Mouse (Mus musculus) gastrocnemius, postnatal 10 days (tissue): ENCODE measurements around the gene Rnf17. TPM values are rescaled to one million over a fixed set of nuclear protein-coding genes. Genes with fewer than 3 reads are reported as not detected.
A peak's percentile ranks its signal among the peaks of the same experiment; 100 is the strongest.

Experiments used
- DNase-seq: peaks from one replicate; pipeline ENCODE4 v3.0.0; 2021; ENCODE audit warnings: mixed read lengths
- total RNA-seq, 2 experiments: library from RNA; stranded (reverse); gene quantifications; 2 replicates each; pipeline ENCODE4 v1.2.3; 2021

The Rnf17 gene
- total RNA-seq, 2 experiments from 2014 or later: not detected

DNA sequence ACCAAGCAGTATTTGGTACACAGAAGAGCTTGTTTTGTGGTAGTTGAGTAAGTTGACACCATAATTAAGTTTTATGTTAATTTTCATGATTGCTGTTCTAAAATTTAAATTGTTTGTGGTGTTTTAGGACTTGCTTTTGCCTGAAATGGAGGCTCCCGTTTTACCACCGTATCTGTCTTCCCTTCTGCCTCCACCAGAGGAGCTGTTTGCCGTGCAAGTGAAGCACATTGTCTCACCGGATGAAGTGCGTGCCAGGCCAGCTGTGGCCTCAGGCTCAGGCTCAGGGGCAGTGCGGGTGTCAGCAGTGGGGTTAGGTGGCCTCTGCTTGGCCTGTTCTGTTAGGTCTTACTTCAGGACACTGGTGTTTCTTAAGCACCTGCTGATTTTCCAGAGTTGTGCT, 109.7 kb downstream of the Rnf17 start:
- DNase-seq: no peak

DNA sequence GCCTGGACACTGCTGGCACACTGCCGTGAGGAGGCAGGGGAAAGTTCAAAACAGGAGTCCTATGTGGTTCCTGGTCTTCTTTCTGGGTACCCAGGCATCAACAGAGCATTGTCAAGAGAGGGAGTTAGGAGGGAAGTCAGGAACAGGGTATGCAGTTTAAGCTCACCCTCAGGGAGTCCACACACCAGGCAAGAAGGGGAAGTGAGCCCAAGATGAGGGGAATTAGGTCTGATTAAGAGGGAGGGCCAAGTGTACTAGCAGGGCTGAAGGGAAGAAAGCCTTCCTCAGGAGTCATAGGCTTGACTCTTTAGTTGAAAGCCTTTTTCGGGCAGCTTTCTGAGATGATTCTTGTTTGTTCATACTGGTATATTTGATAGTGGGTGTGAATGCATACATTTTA, 112.4 kb downstream of the Rnf17 start:
- DNase-seq: no peak

DNA sequence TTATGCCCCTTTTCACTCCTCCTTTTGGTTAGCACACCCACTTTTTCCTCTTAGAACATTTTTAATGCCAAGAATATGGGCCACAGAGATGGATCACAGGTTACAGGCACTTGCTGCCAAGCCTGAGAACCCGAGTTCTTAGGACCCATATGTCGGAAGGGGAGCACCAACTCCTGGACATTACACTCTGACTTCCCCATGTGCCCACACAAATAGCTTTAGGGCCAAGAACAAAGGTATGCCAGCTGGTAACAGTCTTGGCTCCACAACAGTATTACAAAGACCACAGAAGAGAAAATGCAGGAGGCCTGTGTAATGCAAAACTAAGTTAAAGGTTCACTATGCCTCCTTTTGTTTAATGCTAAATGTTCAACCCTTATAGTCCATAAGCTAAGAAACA, 128.4 kb downstream of the Rnf17 start:
- no peak for DNase-seq

DNA sequence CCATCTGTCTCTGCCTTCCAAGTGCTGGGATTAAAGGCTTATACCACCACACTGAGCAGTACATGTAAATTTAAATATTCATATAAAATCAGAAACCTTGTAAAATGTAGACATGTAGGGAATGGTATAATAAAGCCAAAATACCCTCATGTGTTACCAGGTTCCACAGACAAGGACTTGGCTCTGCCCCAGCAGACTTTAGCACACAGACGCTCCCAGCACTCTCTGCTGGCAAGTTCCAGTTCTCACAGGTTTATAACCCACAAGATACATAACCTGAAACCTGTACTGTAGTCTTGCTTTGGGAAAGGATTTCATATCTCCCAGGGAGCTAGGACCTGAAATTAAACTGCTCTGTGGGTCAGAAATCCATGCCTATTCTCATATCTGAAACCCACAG, 142.6 kb downstream of the Rnf17 start:
- DNase-seq: no peak

DNA sequence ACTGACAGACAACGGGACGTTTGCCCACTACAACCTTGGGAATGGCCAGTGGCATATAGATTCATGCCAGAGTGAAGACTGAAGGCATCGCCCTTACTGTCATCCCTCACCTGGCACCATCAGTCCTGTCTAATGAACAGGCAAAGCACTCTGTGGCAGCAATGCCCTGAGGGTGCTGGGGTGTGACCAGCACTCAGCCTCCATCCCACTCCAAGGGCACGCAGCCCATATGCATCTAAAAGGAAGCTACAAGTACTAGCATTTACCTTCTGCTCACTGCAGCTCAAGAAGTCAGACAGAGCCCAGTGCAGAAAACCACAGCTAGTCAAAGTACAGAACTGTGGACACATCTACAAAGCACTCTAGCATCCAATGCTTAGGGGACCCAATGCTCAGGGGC, 143.1 kb downstream of the Rnf17 start:
- no peak for DNase-seq

DNA sequence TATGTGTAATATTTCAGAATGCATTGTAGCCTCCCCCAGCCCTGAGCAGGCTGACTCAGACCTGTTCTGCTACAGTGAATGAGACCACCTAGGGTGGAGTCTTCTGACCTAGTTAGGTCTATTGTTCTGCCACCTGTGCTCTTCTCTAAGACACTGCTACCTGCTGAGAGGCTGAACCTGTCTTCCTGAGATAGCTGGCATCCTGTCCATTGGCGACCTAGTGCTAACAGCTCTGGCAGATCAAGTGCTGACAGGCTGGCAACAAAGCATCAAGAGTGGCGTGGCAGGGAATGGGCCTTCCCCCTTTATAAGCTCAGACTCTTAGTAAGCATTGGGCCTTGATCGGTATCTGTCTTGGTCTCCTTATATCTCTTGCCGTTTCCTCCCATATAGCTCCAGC, 148.6 kb downstream of the Rnf17 start:
- DNase-seq: no peak

DNA sequence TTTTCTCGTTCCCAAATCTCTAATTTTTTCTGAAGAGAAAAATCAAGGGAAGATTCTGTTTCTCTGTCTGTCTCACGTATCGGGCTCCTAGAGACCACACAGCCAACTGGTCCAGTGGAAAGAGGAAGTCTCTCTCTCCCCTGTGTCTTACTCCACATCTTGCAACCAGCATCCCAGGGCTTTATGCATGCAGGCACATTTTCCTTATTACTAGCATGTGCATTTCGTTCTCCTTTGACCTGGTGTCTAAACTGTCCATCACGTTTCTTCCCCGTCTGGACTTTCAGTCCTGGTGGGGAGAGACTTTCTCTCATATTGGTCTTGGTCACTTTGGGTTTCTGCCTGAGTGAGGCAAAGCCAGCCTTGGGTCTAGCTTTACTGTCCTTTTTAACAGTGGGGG, 150.5 kb downstream of the Rnf17 start:
- no peak for DNase-seq

DNA sequence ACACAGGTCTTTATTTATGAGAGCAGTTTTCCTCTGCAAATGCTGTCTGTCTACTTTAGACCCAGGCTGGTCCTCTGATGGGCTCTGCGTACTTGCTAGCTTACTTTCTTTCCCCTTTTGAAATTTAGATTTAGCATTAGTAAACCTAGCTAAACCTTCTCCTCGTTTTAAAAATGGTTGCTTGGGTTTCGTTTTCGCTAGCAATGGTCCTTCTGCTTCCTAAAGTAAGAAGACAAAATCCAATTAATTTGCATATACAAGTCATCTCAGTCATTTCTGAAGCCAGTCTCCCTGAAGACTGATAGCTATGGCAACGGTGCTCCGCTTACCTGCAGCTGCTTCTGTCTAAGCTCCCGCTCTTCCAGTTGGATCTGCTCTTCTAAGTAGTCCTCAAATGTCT, 150.9 kb downstream of the Rnf17 start:
- DNase-seq: no peak

DNA sequence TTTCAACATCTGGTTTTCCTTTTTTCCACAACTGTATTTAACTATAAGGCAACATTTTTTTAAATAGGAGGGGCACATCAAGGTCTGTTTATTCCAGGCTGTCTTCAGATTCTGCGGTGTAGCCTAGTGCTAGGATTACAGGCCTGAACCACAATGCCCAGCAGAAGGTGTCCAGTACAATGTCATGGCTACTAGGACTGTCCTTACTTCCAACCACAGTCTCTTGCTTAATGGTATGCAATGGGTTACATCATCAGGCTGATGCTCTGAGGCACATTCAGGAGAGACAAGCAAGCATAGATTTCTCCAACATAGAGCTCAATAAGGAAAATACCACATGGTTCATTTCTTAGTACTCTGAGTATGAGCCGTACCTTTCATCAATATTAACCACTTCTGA, 152.3 kb downstream of the Rnf17 start:
- no peak for DNase-seq

DNA sequence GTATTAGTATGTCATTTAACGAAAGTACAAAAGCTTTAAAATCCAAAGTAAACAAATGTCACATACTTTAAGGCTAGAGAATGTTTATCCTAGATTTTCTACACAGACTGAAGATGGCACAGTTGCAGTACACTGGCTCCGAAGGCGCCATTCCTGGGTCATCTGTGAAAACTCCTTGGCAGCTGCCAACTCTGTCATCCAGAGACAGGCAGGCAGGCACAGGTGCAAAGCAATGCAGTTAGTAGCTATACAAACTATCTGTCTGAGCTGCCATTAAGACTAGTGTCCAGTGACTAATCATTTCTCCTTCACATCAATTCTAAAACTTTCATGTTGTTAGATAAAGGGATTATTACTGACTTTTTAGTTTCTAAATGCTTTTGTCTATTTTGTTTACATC, 156.8 kb downstream of the Rnf17 start:
- no peak for DNase-seq

DNA sequence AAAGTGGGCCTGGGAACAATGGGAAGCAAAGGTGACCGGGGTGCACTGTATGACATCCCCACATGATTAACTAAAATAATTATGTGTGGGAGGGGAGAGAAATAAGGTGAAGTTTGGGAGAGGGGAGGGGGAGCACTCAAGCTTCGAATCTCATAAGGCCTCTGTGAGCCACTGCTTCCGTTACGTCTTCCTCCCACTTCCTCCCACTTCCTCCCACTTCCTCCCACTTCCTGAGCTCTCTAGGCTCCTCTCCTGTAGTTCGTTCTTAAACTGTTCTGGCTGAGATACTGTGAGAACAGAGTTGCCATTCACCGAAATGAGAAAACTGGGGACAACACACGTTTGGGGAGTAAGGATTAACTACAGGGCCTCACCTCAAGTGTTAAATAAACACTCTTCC, 165.1 kb downstream of the Rnf17 start:
- DNase-seq: no peak

DNA sequence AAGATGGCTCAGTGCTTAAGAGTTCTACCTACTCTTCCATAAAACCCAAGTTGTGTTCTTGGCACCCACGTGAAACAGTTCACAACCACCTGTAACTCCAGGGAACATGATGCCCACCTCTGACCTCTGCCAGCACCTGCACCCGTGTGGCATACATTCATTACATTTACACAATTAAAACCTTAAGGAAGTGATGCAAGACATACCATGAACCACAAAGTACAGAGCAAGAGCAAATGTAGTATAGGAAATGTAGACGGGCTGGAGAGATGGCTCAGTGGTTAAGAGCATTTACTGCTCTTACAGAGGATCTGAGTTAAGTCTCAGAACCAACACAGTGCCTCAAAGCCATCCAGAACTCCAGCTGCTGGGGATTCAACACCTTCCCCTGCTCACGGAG, 166.7 kb downstream of the Rnf17 start:
- DNase-seq: no peak

DNA sequence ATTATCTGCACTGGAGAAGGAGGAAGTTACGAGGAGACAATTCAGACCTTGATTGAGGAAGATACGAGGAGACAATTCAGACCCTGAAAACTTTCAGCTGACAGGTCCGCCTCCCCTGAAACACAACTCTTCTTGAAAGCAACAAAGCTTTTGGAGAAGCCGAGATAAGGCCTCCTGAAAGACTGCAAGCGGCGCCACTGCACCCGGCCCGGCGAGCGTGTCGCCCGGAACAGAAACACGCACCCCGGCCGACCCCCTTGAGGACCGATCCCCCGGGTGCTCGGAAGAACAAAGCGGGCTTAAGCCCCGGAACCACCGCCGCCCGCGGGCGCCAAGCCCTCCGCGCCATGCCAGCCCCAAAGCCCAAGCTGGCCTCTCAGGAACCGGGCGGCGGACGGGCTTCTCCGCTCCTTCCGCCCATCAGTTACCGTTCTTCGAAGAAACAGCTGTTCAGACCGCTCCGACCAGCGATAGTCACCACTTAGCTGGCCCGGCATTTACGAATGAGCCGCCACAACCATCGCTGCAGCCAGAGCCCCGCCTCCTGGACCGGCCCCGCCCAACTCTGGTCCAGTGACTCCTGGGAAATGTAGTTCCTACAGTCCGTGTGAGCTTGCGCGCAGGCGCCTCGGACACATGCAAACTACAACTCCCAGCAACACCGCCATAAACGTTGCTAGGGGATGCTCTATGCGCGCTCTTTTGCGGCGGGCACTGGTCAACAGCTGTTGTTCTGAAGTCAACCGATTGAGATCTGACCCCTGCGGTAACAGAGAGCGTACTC, 169.1 kb downstream of the Rnf17 start:
- DNase-seq: peak; percentile 92

DNA sequence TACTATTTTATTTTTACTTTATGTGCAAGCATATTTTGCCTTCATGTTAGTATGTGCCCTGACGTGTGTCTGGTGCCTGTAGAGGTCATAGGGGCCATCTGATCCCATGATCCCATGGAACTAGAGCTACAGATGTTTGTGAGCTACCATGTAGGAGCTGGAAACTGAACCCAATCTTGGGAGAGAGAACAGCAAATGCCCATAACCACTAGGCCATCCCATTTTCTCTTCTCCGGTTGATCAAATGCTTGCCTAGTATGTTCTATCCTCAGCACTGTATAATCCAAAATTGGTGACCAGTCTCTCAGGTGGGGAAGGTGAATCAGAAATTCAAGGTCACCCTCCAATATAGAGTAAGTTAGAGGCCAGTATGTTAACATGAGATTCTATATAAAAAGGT, 170.2 kb downstream of the Rnf17 start:
- no peak for DNase-seq

Other genes with a start within 250 kb of the Rnf17 start
- not detected for gene Gzmg, start 243.0 kb upstream of the Rnf17 start, total RNA-seq
- gene Gzmn, start 228.0 kb upstream of the Rnf17 start, total RNA-seq: not detected
- gene Gzmf, start 191.2 kb upstream of the Rnf17 start, total RNA-seq: not detected
- gene Gzmc, start 167.9 kb upstream of the Rnf17 start, total RNA-seq: not detected
- not detected for gene Gzmb, start 140.3 kb upstream of the Rnf17 start, total RNA-seq
- gene Atp12a, start 37.5 kb upstream of the Rnf17 start, total RNA-seq: not detected
- 1 to 10 TPM; 2.9 to 3.5 TPM for gene Cenpj, start 172.8 kb downstream of the Rnf17 start, total RNA-seq
- 10 to 100 TPM; 10.4 to 12.4 TPM for gene Parp4, start 173.0 kb downstream of the Rnf17 start, total RNA-seq